Comparison of ENCODE assay signal across 23 mouse cellular contexts in genomic region chr2:145846595-145846994, GRCm38 (mm10).
"Had no signal": no experiment of that assay in that cellular context is flagged by ENCODE, and none has a peak within 500 bp of the region (broad histone marks: within the 10 kb centered on the region; RNA-seq: fewer than 3 reads in every experiment).

No protein-coding gene starts in this region.

- H3K36me3 ChIP-seq: midbrain, embryonic 12.5 days; midbrain, embryonic 15.5 days had no signal

- DNase-seq: kidney, adult 11 months; kidney, adult 8-10 months; kidney, postnatal 10 days; kidney, postnatal 36 days; layer of hippocampus, adult 9-11 months; liver, postnatal 0 days; lung, embryonic 14.5 days; retina, postnatal 1 day; right cerebral cortex, postnatal 25 days; spleen, adult 18-20 months; thymus, adult 18-20 months; thymus, postnatal 14 days; thymus, postnatal 4 days had no signal

- H3K4me2 ChIP-seq: intestine, embryonic 15.5 days; kidney, embryonic 15.5 days; liver, embryonic 11.5 days; lung, embryonic 14.5 days; midbrain, embryonic 12.5 days; midbrain, embryonic 15.5 days; neural tube, embryonic 12.5 days; neural tube, embryonic 15.5 days had no signal

- H3K27me3 ChIP-seq: intestine, embryonic 15.5 days; kidney, embryonic 15.5 days; midbrain, embryonic 12.5 days; midbrain, embryonic 15.5 days; neural tube, embryonic 12.5 days; neural tube, embryonic 15.5 days had no signal

- ATAC-seq: intestine, embryonic 15.5 days; liver, postnatal 0 days; lung, postnatal 0 days; midbrain, embryonic 15.5 days had no signal

- H3K9me3 ChIP-seq: intestine, embryonic 15.5 days; kidney, embryonic 15.5 days; midbrain, embryonic 12.5 days; midbrain, embryonic 15.5 days; neural tube, embryonic 12.5 days; neural tube, embryonic 15.5 days had no signal

- H3K9ac ChIP-seq: intestine, embryonic 15.5 days; kidney, embryonic 15.5 days; liver, embryonic 14.5 days; liver, postnatal 0 days; lung, embryonic 14.5 days; midbrain, embryonic 12.5 days; midbrain, embryonic 15.5 days; neural tube, embryonic 12.5 days; neural tube, embryonic 15.5 days had no signal

- H3K4me3 ChIP-seq: intestine, embryonic 15.5 days; kidney, embryonic 15.5 days; midbrain, embryonic 12.5 days; midbrain, embryonic 15.5 days; neural tube, embryonic 12.5 days; neural tube, embryonic 15.5 days had no signal

- H3K27ac ChIP-seq: intestine, embryonic 15.5 days; kidney, embryonic 15.5 days; liver, embryonic 14.5 days; macrophage; midbrain, embryonic 12.5 days; midbrain, embryonic 15.5 days; neural tube, embryonic 12.5 days; neural tube, embryonic 15.5 days had no signal

- H3K4me1 ChIP-seq: midbrain, embryonic 15.5 days; neural tube, embryonic 12.5 days; neural tube, embryonic 15.5 days had no signal
